In genomic region chr17:83955978-83956377, GRCm38 (mm10) we compare ENCODE assay signal across 7 mouse cellular contexts.
DNase-seq lines count a peak whose midpoint lies in the region; ATAC-seq and TF ChIP-seq lines count a peak whose summit lies in the region.

No protein-coding gene starts in this region.

- ATAC-seq in intestine, embryonic 14.5 days (replicated peaks; ENCODE audit: low FRiP score, low TSS enrichment, low read depth): no peak; the same call in 1 of the 2 replicates
- ATAC-seq in midbrain, embryonic 13.5 days: no peak

- H3K4me2 ChIP-seq in intestine, embryonic 14.5 days (ENCODE audit: low read length): no peak overlapping the region
- no peak overlapping the region for H3K4me2 ChIP-seq in midbrain, embryonic 13.5 days (replicated peaks)

- H3K9me3 ChIP-seq in intestine, embryonic 14.5 days (ENCODE audit: control insufficient read depth, low read length): no peaks in the 10 kb centered on the region
- H3K9me3 ChIP-seq in midbrain, embryonic 13.5 days: no peaks in the 10 kb centered on the region

- no peak for DNase-seq in thymus, adult 2 months
- no peak for DNase-seq in thymus, postnatal 36 days
- no peak for DNase-seq in intestine, embryonic 14.5 days (ENCODE audit: low spot score)
- DNase-seq in liver: peak; percentile 61
- DNase-seq in yolk sac, embryonic 10.5 days (ENCODE audit: low spot score): peak; percentile 81
- no peak for DNase-seq in cerebellum, adult 9-11 months

- H3K9ac ChIP-seq in intestine, embryonic 14.5 days (ENCODE audit: low read length): no peak overlapping the region
- no peak overlapping the region for H3K9ac ChIP-seq in midbrain, embryonic 13.5 days (replicated peaks)

- H3K27ac ChIP-seq in thymus, adult 2 months (ENCODE audit: control insufficient read depth, insufficient read depth, low read length): peak overlapping the region; percentile 12; the same call in 1 of the 2 replicates
- H3K27ac ChIP-seq in intestine, embryonic 14.5 days (ENCODE audit: low read depth): peak overlapping the region; percentile 62
- H3K27ac ChIP-seq in midbrain, embryonic 13.5 days: no peak overlapping the region

- H3K36me3 ChIP-seq in thymus, adult 2 months (ENCODE audit: control insufficient read depth, insufficient read depth, low read length): no peaks in the 10 kb centered on the region
- no peaks in the 10 kb centered on the region for H3K36me3 ChIP-seq in intestine, embryonic 14.5 days (ENCODE audit: control insufficient read depth, insufficient read depth, low read length)
- no peaks in the 10 kb centered on the region for H3K36me3 ChIP-seq in midbrain, embryonic 13.5 days

- H3K27me3 ChIP-seq in thymus, adult 2 months (ENCODE audit: control insufficient read depth, insufficient read depth, low read length): no peaks in the 10 kb centered on the region
- no peaks in the 10 kb centered on the region for H3K27me3 ChIP-seq in intestine, embryonic 14.5 days (replicated peaks; ENCODE audit: control insufficient read depth, insufficient read depth, low read length)
- no peaks in the 10 kb centered on the region for H3K27me3 ChIP-seq in midbrain, embryonic 13.5 days

- no peak for TF ChIP-seq POLR2A in thymus, adult 2 months (IDR thresholded peaks at IDR 0.05; ENCODE audit: control insufficient read depth, extremely low read depth, insufficient read depth, low read length, poor library complexity)

- WGBS in thymus, adult 2 months: 63% methylated on average over 5 of the region's 5 CpGs
- WGBS in intestine, embryonic 14.5 days: 53% methylated on average over 5 of the region's 5 CpGs
- WGBS in midbrain, embryonic 13.5 days: 62% methylated on average over 5 of the region's 5 CpGs

- no peak overlapping the region for H3K4me3 ChIP-seq in thymus, adult 2 months (ENCODE audit: control insufficient read depth, insufficient read depth, low read length)
- no peak overlapping the region for H3K4me3 ChIP-seq in intestine, embryonic 14.5 days (ENCODE audit: low read depth, low read length)
- H3K4me3 ChIP-seq in midbrain, embryonic 13.5 days (replicated peaks): no peak overlapping the region

- peaks cover 6% of the 10 kb centered on the region; the same call in 1 of the 2 replicates for H3K4me1 ChIP-seq in thymus, adult 2 months (replicated peaks; ENCODE audit: control insufficient read depth, insufficient read depth, low read length)
- H3K4me1 ChIP-seq in intestine, embryonic 14.5 days (replicated peaks; ENCODE audit: control insufficient read depth, insufficient read depth, low read length): peaks cover 78% of the 10 kb centered on the region
- H3K4me1 ChIP-seq in midbrain, embryonic 13.5 days (replicated peaks): peaks cover 52% of the 10 kb centered on the region

- TF ChIP-seq CTCF in thymus, adult 2 months (IDR thresholded peaks at IDR 0.05; ENCODE audit: borderline replicate concordance, control insufficient read depth, extremely low read depth, insufficient read depth, low read length, poor library complexity): no peak

Comparison
In these comparisons a context has a peak if more than half of its experiments do, and no peak if none do; other contexts are left out.
1. DNase-seq: peak in liver (single experiment) and yolk sac, embryonic 10.5 days (single experiment); none in thymus, adult 2 months (single experiment), thymus, postnatal 36 days (0 of 2), intestine, embryonic 14.5 days (single experiment) and cerebellum, adult 9-11 months (single experiment).